ENCODE assay signal across 9 mouse cellular contexts in the genomic region with DNA sequence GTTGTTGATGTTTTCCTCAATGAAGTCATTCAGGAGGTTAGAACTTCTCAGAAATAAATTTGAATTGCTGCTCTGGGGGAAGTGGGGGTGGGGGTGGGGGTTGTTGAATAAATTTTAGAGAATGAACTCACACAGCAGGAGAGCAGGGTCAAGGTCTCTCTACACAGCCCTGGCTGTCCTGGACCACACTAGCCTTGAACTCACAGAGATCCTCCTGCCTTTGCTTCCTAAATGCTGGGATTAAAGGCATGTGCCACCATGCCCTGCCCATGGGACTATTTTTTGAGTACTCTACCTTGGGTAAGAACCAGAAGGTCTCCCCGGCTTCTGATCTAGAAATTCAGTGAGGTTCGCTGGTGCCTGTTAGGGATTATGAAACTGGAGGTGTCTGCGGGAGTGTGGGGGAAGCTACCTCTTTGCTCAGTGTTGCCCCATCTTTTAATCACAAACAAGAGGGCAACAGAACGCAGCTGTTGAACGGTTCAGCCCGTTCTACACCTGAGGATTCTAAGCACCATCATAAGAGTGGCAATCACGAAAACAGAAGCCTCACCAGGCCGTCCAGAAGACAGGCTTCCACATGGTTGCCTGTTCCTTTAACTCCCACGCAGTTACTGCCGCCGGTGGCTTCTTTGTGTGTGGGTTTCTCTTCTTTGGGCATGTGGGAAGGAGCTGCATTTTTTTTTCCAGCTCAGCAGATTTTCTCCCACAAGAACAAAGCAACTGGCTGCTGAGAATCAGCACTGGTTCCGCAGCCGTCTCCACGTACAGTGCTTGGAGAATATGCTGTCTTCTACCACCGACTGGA. TPM values are rescaled to one million over a fixed set of nuclear protein-coding genes. Genes with fewer than 3 reads are reported as not detected.
A peak's percentile ranks its signal among the peaks of the same experiment; 100 is the strongest.
DNase-seq lines count a peak whose midpoint lies in the region; ATAC-seq and TF ChIP-seq lines count a peak whose summit lies in the region.
"Had no signal": no experiment of that assay in that cellular context is flagged by ENCODE, and none has a peak within 500 bp of the region (broad histone marks: within the 10 kb centered on the region; RNA-seq: fewer than 3 reads in every experiment).

No protein-coding gene starts in this region.

- H3K27ac ChIP-seq in kidney, embryonic 16.5 days (ENCODE audit: low read length): no peak overlapping the region
- H3K27ac ChIP-seq in kidney, adult 2 months (ENCODE audit: insufficient read depth, low read depth, low read length): no peak overlapping the region
- peak overlapping the region; percentile 67 for H3K27ac ChIP-seq in midbrain, embryonic 16.5 days (ENCODE audit: low read length)

- WGBS in kidney, embryonic 16.5 days: 42% methylated on average over 15 of the region's 15 CpGs
- 46% methylated on average over 15 of the region's 15 CpGs for WGBS in kidney, adult 2 months
- 42% methylated on average over 15 of the region's 15 CpGs for whole genome bisulfite sequencing in midbrain, embryonic 16.5 days

- H3K27me3 ChIP-seq in kidney, embryonic 16.5 days (ENCODE audit: insufficient read depth, low read length): no peaks in the 10 kb centered on the region
- no peaks in the 10 kb centered on the region for H3K27me3 ChIP-seq in kidney, adult 2 months (replicated peaks; ENCODE audit: control insufficient read depth, insufficient read depth, low read length)
- no peaks in the 10 kb centered on the region for H3K27me3 ChIP-seq in midbrain, embryonic 16.5 days (ENCODE audit: control insufficient read depth, insufficient read depth, low read depth, low read length)

- H3K4me3 ChIP-seq in kidney, embryonic 16.5 days (ENCODE audit: low read length): no peak overlapping the region
- no peak overlapping the region for H3K4me3 ChIP-seq in kidney, adult 2 months (ENCODE audit: insufficient read depth, low read depth, low read length)
- no peak overlapping the region for H3K4me3 ChIP-seq in midbrain, embryonic 16.5 days (ENCODE audit: low read depth, low read length)

- TF ChIP-seq CTCF in kidney, adult 2 months (conservative IDR thresholded peaks at IDR 0.05; ENCODE audit: insufficient read depth, insufficient read length, low read depth, low read length): no peak

- 0 out of 2 replicates have a peak overlapping the region, but pooled peaks have one; percentile 21 for H3K4me2 ChIP-seq in kidney, embryonic 16.5 days (replicated peaks; ENCODE audit: low read depth, low read length)
- 0 out of 2 replicates have a peak overlapping the region, but pooled peaks have one; percentile 25 for H3K4me2 ChIP-seq in midbrain, embryonic 16.5 days (ENCODE audit: low read length)

- no peak for DNase-seq in kidney, adult 2 months
- DNase-seq in R1 (ENCODE audit: low read depth, low spot score): peak; percentile 62
- DNase-seq in frontal cortex, adult 2 months (ENCODE audit: extremely low spot score in 1 of 2, low spot score in 1 of 2): peak; percentile 56 to 74
- no peak for DNase-seq in gastrocnemius, postnatal 25 days
- DNase-seq in c-Kit-positive CD71-positive TER-119-positive erythroid progenitor cells, embryonic 14.5 days (ENCODE audit: low spot score): no peak
- DNase-seq: thymus, postnatal 4 days had no signal

- no peaks in the 10 kb centered on the region for H3K4me1 ChIP-seq in kidney, embryonic 16.5 days (ENCODE audit: insufficient read depth, low read length)
- peaks cover 5% of the 10 kb centered on the region; the same call in 1 of the 2 replicates for H3K4me1 ChIP-seq in kidney, adult 2 months (ENCODE audit: control insufficient read depth, insufficient read depth, low read length)
- no peaks in the 10 kb centered on the region for H3K4me1 ChIP-seq in midbrain, embryonic 16.5 days (ENCODE audit: control insufficient read depth, insufficient read depth, low read length)

- ATAC-seq in kidney, embryonic 16.5 days (ENCODE audit: low FRiP score, low TSS enrichment): no peak
- peak; percentile 71 for ATAC-seq in midbrain, embryonic 16.5 days
- ATAC-seq in erythroblast, adult 5-6 weeks (replicated peaks; ENCODE audit: low FRiP score, poor library complexity, severe bottlenecking): no peak

- TF ChIP-seq POLR2A in kidney, adult 2 months (IDR thresholded peaks at IDR 0.05; ENCODE audit: low read depth, low read length): no peak

- 0 out of 2 replicates have a peak overlapping the region, but pooled peaks have one; percentile 2 for H3K9ac ChIP-seq in kidney, embryonic 16.5 days (replicated peaks; ENCODE audit: low read length)
- no peak overlapping the region for H3K9ac ChIP-seq in midbrain, embryonic 16.5 days (ENCODE audit: low read depth, low read length)

- H3K9me3 ChIP-seq in kidney, embryonic 16.5 days (ENCODE audit: low read length): no peaks in the 10 kb centered on the region
- no peaks in the 10 kb centered on the region for H3K9me3 ChIP-seq in midbrain, embryonic 16.5 days (replicated peaks; ENCODE audit: control insufficient read depth, low read length, poor library complexity, severe bottlenecking)

- H3K36me3 ChIP-seq in kidney, embryonic 16.5 days (ENCODE audit: insufficient read depth, low read length): no peaks in the 10 kb centered on the region
- no peaks in the 10 kb centered on the region for H3K36me3 ChIP-seq in kidney, adult 2 months (ENCODE audit: control insufficient read depth, insufficient read depth, low read length)
- no peaks in the 10 kb centered on the region for H3K36me3 ChIP-seq in midbrain, embryonic 16.5 days (ENCODE audit: control insufficient read depth, insufficient read depth, low read length)

RNA-seq across cellular contexts. Expression of a gene that starts 25.5 kb away (rescaled TPM):
- polyA plus RNA-seq in kidney, embryonic 16.5 days (2015; fragmentation: Nextera tagmentation; extraction: Ambion mirVana): 0.12 and 0.15 TPM in 2 replicates
- polyA plus RNA-seq in kidney, adult 2 months (2012; rRNA removed): 2.3 and 3.2 TPM in 2 replicates
- polyA plus RNA-seq in frontal cortex, adult 2 months (2012; rRNA removed): 0.19 and 2.3 TPM in 2 replicates
- 0.20 and 0.37 TPM in 2 replicates for polyA plus RNA-seq in midbrain, embryonic 16.5 days (2015; fragmentation: Nextera tagmentation; extraction: Ambion mirVana)
- total RNA-seq in gastrocnemius, postnatal 25 days (2021): under 1 TPM; 0.24 to 0.38 TPM
- total RNA-seq in erythroblast, adult 5-6 weeks (2015; ENCODE audit: low replicate concordance): not detected in 2 replicates
- total RNA-seq in erythroblast, adult 5-6 weeks (2017; ENCODE audit: low replicate concordance): not detected in 2 replicates

RNA-seq across cellular contexts. Expression of a gene that starts 41.1 kb away (rescaled TPM):
- 202 and 204 TPM in 2 replicates for polyA plus RNA-seq in kidney, embryonic 16.5 days (2015; fragmentation: Nextera tagmentation; extraction: Ambion mirVana)
- 67.5 and 86.3 TPM in 2 replicates for polyA plus RNA-seq in kidney, adult 2 months (2012; rRNA removed)
- 174 and 189 TPM in 2 replicates for polyA plus RNA-seq in frontal cortex, adult 2 months (2012; rRNA removed)
- polyA plus RNA-seq in midbrain, embryonic 16.5 days (2015; fragmentation: Nextera tagmentation; extraction: Ambion mirVana): 635 and 644 TPM in 2 replicates
- total RNA-seq in gastrocnemius, postnatal 25 days (2021): 10 to 100 TPM; 30.7 to 30.9 TPM
- 6.5 and 11.5 TPM in 2 replicates for total RNA-seq in erythroblast, adult 5-6 weeks (2015; ENCODE audit: low replicate concordance)
- total RNA-seq in erythroblast, adult 5-6 weeks (2017; ENCODE audit: low replicate concordance): 5.1 and 7.1 TPM in 2 replicates

Comparison
In these comparisons a context has a peak if more than half of its experiments do, and no peak if none do; other contexts are left out.
1. DNase-seq: peak in R1 (single experiment) and frontal cortex, adult 2 months (2 of 2); none in kidney, adult 2 months (single experiment), gastrocnemius, postnatal 25 days (single experiment) and c-Kit-positive CD71-positive TER-119-positive erythroid progenitor cells, embryonic 14.5 days (single experiment).